Mouse (Mus musculus) heart, postnatal 0 days (tissue): ENCODE results near the gene Hcrtr1. TPM values are rescaled to one million over a fixed set of nuclear protein-coding genes. Genes with fewer than 3 reads are reported as not detected.

ENCODE experiments used
- ATAC-seq: fragments of 200-750 bp; cut with Nextera tagmentation; 2 replicates; pipeline ENCODE4 v1.8.0; 2017; ENCODE audit warnings: low read depth, moderate number of reproducible peaks, moderate library complexity; ENCODE audit not compliant: insufficient read depth
- DNase-seq: peaks from one replicate; pipeline ENCODE4 v3.0.0-alpha.2; 2016; ENCODE audit warnings: low spot score
- H3K27ac ChIP-seq: fragments of 300-500 bp; sonication (generic); 2 replicates; pipeline ENCODE4 v1.5.1; 2014; ENCODE audit warnings: low read depth, mild to moderate bottlenecking
- H3K27me3 ChIP-seq: fragments of 300-500 bp; sonication (generic); 2 replicates; pipeline ENCODE4 v1.6.1; 2014; ENCODE audit warnings: low read length, mixed read lengths; ENCODE audit not compliant: control insufficient read depth, insufficient read depth
- H3K36me3 ChIP-seq: fragments of 300-500 bp; sonication (generic); replicated peaks from 2 replicates; pipeline ENCODE4 v1.6.1; 2014; ENCODE audit warnings: low read length, mixed read lengths; ENCODE audit not compliant: control insufficient read depth, insufficient read depth
- H3K4me1 ChIP-seq: fragments of 300-500 bp; sonication (generic); 2 replicates; pipeline ENCODE4 v1.6.1; 2014; ENCODE audit warnings: antibody characterized with exemption; ENCODE audit not compliant: control insufficient read depth, insufficient read depth
- H3K4me2 ChIP-seq: fragments of 300-500 bp; sonication (generic); 2 replicates; pipeline ENCODE4 v1.6.1; 2014; ENCODE audit warnings: low read depth, mild to moderate bottlenecking, low read length, moderate library complexity
- H3K4me3 ChIP-seq: fragments of 300-500 bp; sonication (generic); 2 replicates; pipeline ENCODE4 v1.5.1; 2014; ENCODE audit warnings: low read depth, low read length
- H3K9ac ChIP-seq: fragments of 300-500 bp; sonication (generic); replicated peaks from 2 replicates; pipeline ENCODE4 v1.6.1; 2014; ENCODE audit warnings: low read depth, low read length, mixed read lengths
- H3K9me3 ChIP-seq: fragments of 300-500 bp; sonication (generic); replicated peaks from 2 replicates; pipeline ENCODE4 v1.6.1; 2016; ENCODE audit warnings: low read length; ENCODE audit not compliant: control insufficient read depth
- CTCF ChIP-seq: IDR thresholded peaks from 2 replicates; pipeline ENCODE4 v1.5.1; 2016; ENCODE audit warnings: antibody characterized with exemption, control low read depth, low read depth
- EP300 ChIP-seq: IDR thresholded peaks from 2 replicates; pipeline ENCODE4 v1.6.1; 2016; ENCODE audit warnings: antibody characterized with exemption, low read depth
- WGBS: fragments of 180-500 bp; shearing (Covaris S2); extraction: QIAGEN DNeasy Blood & Tissue Kit; methylation state at CpG from one replicate; pipeline ENCODE4 v1.1.7; 2014; 5-methylcytosine and 5-hydroxymethylcytosine counted together
- polyA plus RNA-seq: library from polyadenylated mRNA; unstranded; fragments of >200 nt; fragmentation: Nextera tagmentation; extraction: Ambion mirVana; gene quantifications from 2 replicates; pipeline ENCODE4 v1.2.1, GENCODE M21; 2015
- total RNA-seq: library from RNA; depleted of rRNA; stranded (reverse); fragments of >200 nt; gene quantifications from 2 replicates; pipeline ENCODE4 v1.2.3, GENCODE M21; 2014; ENCODE audit warnings: low replicate concordance

The Hcrtr1 gene
- total and polyA plus RNA-seq, 2 experiments from 2014 or later: not detected

DNA sequence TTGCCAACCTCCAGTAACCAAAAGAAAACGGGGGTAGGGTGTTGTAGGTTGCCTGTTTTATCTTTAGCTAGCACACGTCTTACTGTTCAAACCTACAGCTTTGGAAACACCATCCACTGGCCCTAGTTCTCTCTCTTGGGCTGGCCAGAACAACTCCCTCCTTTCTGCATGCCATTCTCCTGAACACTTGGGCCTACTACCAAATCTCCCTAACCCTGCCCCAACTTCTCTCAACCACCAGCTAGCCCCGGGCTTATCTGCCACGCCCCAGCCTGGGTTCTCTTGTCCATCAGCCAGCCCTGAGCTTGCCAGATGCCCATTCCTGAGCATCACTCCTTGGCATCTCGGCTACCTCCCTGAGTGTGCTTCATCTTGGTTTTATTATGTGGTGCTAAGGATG, 10.3 kb downstream of the Hcrtr1 start:
- H3K27me3 ChIP-seq: no peaks in the 10 kb centered on the region
- H3K9me3 ChIP-seq: no peaks in the 10 kb centered on the region
- H3K4me2 ChIP-seq: no peak overlapping the region
- H3K27ac ChIP-seq: no peak overlapping the region
- no peak for ATAC-seq
- no peaks in the 10 kb centered on the region for H3K4me1 ChIP-seq
- H3K36me3 ChIP-seq: peaks cover 47% of the 10 kb centered on the region
- TF ChIP-seq CTCF (no peak), EP300 (no peak)
- H3K4me3 ChIP-seq: no peak overlapping the region
- no peak for DNase-seq
- 69% methylated on average over 5 of the region's 5 CpGs for WGBS
- no peak overlapping the region for H3K9ac ChIP-seq

DNA sequence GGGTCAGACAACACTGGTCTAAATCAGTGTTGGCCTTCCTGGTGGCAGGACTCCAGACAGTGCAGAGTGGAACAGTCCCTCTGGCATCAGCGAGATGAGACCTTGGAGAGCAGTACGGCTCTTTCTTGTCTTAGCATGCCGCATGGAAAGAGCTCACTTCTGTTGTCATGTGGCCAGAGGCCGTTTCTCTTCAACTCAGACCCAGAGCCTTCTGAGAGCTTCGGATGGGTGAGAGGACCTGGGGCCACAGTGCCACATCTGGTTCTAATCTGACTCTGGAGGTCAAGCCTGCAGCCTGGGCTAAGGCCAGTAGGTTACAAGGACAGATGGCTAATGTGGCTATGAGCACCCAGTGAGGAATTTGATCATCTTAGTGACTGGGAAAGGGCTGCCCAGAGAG, 13.2 kb downstream of the Hcrtr1 start:
- Histone ChIP-seq H3K9ac (no peak overlapping the region), H3K9me3 (no peaks in the 10 kb centered on the region), H3K4me2 (no peak overlapping the region), H3K36me3 (peaks cover 76% of the 10 kb centered on the region), H3K4me1 (no peaks in the 10 kb centered on the region), H3K27me3 (no peaks in the 10 kb centered on the region), H3K4me3 (no peak overlapping the region), H3K27ac (no peak overlapping the region)
- ATAC-seq (no peak), DNase-seq (no peak)
- TF ChIP-seq EP300 (no peak), CTCF (no peak)
- WGBS: 80% methylated on average over 5 of the region's 5 CpGs

DNA sequence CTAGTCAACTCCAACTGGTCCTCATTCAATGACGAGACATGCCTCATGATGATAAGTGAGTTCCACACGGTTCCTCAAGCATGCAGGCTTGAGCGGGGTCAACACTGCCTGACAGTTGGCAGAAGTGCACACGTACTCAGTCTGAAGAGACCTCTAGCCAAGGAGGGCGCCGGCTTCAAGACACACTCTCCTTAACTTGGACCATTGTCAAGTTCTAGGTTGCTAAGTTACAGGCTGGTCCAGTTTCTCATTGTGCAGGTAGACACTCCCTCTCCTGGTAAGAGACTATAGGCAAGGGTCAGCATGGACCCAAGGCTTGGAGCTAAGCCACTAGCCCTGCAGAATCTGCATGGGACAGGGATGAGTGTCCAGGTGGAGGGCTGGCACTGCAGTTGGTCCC, 14.0 kb downstream of the Hcrtr1 start:
- no peaks in the 10 kb centered on the region for H3K9me3 ChIP-seq
- no peaks in the 10 kb centered on the region for H3K27me3 ChIP-seq
- no peak for ATAC-seq
- H3K4me2 ChIP-seq: no peak overlapping the region
- no peaks in the 10 kb centered on the region for H3K4me1 ChIP-seq
- no peak overlapping the region for H3K4me3 ChIP-seq
- no peak for DNase-seq
- no peak overlapping the region for H3K27ac ChIP-seq
- H3K36me3 ChIP-seq: peaks cover 77% of the 10 kb centered on the region
- 79% methylated on average over 6 of the region's 6 CpGs for WGBS
- TF ChIP-seq EP300: no peak
- no peak for TF ChIP-seq CTCF
- no peak overlapping the region for H3K9ac ChIP-seq

DNA sequence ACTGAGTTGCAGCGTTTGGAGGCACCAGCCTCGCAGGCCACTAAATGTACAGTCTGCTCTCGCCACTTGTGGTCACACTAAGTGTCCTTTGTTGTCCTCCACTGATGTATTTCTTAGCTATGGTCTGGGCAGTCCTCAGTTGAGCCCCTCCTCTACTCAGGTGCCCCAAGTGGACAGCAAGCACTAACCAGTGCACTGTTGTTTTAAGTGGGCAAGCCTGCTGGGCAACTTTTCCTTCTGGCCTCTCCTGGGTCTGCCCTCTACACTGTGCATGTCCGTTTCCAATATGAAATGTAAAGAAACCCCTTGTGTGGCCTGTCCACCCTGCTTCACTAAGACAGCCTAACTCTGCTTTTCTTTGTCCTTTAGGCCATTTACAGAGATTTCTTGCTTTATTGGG, 15.0 kb downstream of the Hcrtr1 start:
- Histone ChIP-seq H3K9ac (no peak overlapping the region), H3K4me2 (no peak overlapping the region), H3K9me3 (no peaks in the 10 kb centered on the region), H3K27me3 (no peaks in the 10 kb centered on the region), H3K4me3 (no peak overlapping the region), H3K36me3 (peaks cover 77% of the 10 kb centered on the region), H3K4me1 (no peaks in the 10 kb centered on the region), H3K27ac (no peak overlapping the region)
- TF ChIP-seq EP300 (no peak), CTCF (no peak)
- WGBS: 92% methylated on average over 4 of the region's 4 CpGs
- ATAC-seq: no peak
- DNase-seq: no peak

DNA sequence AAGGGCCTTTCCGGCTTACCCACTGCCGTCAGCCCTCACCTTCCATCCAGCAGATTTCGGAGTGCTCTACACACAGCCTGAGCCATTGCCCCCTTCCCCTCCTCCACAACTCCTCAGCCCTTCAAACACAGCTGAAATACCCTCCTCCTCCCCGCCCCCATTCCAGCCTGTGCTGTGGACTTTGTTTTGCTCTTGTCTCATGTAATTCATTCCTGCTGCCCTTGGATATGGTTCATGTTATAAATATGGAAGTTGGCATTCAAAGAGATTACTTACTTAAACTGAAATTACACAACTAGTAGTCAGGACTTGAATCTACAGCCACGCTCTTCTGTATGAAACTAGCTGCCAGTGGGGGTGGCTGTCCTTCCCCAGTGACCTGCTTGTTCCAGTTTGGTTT, 16.1 kb downstream of the Hcrtr1 start:
- Histone ChIP-seq H3K36me3 (peaks cover 72% of the 10 kb centered on the region), H3K4me3 (no peak overlapping the region), H3K27me3 (no peaks in the 10 kb centered on the region), H3K9me3 (no peaks in the 10 kb centered on the region), H3K27ac (no peak overlapping the region), H3K4me1 (no peaks in the 10 kb centered on the region), H3K9ac (no peak overlapping the region), H3K4me2 (no peak overlapping the region)
- TF ChIP-seq EP300: no peak
- TF ChIP-seq CTCF: no peak
- WGBS: 89% methylated on average over 5 of the region's 5 CpGs
- ATAC-seq (no peak), DNase-seq (no peak)

DNA sequence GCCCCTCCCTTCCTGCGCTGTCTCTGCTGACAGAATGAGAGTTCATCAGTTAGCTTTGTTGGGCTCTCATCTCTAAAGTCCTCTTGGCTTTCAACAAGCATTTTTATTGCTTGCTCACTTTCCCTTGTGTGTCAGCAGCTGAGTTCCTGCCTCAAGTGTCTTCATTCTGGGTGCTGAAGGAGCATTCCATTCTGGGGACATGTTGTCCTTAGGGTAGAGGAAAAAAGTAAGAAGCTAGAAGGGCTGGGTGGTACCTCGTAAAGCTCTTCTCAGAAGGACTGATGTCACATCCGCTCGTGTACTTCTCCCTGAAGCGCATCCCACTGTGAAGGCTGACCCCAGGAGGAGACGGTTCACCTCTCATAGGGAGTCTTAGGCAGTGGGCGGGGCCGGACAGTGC, 17.6 kb downstream of the Hcrtr1 start:
- whole genome bisulfite sequencing: 75% methylated on average over 8 of the region's 8 CpGs
- H3K27ac ChIP-seq: no peak overlapping the region
- H3K4me2 ChIP-seq: no peak overlapping the region
- no peak overlapping the region for H3K4me3 ChIP-seq
- H3K9ac ChIP-seq: no peak overlapping the region
- 0 out of 2 replicates have a peak, but pooled peaks cover 4% of the 10 kb centered on the region for H3K9me3 ChIP-seq
- H3K4me1 ChIP-seq: no peaks in the 10 kb centered on the region
- DNase-seq (no peak), ATAC-seq (no peak)
- no peaks in the 10 kb centered on the region for H3K27me3 ChIP-seq
- no peak for TF ChIP-seq CTCF
- H3K36me3 ChIP-seq: peaks cover 57% of the 10 kb centered on the region
